Mouse (Mus musculus) cerebellum, adult 2 months (tissue): ENCODE data around the gene Fam213b.

Source experiments
- CTCF ChIP-seq: fragments of 200-500 bp; IDR thresholded peaks from 2 replicates; pipeline ENCODE4 v1.5.1; 2011; ENCODE audit warnings: low read depth, mild to moderate bottlenecking, control low read depth, low read length, moderate library complexity, borderline replicate concordance; ENCODE audit not compliant: insufficient read depth
- POLR2A ChIP-seq: fragments of 200-500 bp; IDR thresholded peaks from 2 replicates; pipeline ENCODE4 v1.6.1; 2011; ENCODE audit warnings: low read length, control low read depth, borderline replicate concordance; ENCODE audit not compliant: insufficient read depth

GRCm38 (mm10) chr4:154866391-154866790 is 32.5 kb downstream of the Fam213b start:
- TF ChIP-seq CTCF, result no peak
- TF ChIP-seq POLR2A, result no peak
